Mouse (Mus musculus) left cerebral cortex, postnatal 14 days (tissue): ENCODE results near the gene Dnal1. TPM values are rescaled to one million over a fixed set of nuclear protein-coding genes. Genes with fewer than 3 reads are reported as not detected.

Experiments
- DNase-seq, 2 experiments: peaks; one replicate each; pipeline ENCODE4 v3.0.0; 2021 to 2022; ENCODE audit warnings: low spot score in 2 of 2, mixed read lengths in 1 of 2
- intact Hi-C: fragments of 180-260 bp; cut with DNase I; formaldehyde crosslinking; loops from one replicate; pipeline ENCODE4 v1.15.1; 2025
- total RNA-seq, 2 experiments: library from RNA; stranded (reverse); gene quantifications; 2 replicates each; pipeline ENCODE4 v1.2.3; 2021

Dnal1 gene
- total RNA-seq, 2 experiments from 2014 or later = 102 to 106 TPM

DNA sequence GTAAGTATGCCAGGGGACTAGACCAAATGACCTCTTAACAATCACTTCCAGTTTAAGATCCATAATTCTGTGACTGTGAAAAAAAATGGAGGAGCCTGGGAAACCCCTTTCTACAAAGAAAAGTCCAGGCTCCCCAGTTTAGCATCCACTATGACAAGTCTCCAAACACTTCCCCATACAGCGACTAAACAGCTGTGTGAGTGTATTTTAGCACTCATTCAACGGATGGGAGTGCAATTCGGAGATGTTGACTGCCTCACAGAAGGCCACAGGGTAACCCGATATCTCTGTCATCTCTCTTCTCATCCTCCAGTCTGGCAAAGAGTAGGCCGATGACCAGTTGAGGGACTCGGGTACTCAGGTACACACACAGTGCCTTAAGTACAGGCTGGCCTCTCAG, 81.0 kb downstream of the Dnal1 start:
- intact Hi-C loops = no loop called here
- DNase-seq = no peak

Other genes starting within 250 kb of the Dnal1 start
- gene Numb, start 192.4 kb upstream of the Dnal1 start, total RNA-seq = 10 to 100 TPM; 53.9 to 65.2 TPM
- 10 to 100 TPM; 15.5 to 17.8 TPM for gene Riox1, start 163.8 kb upstream of the Dnal1 start, total RNA-seq
- under 1 TPM; 0.11 to 0.15 TPM for gene Heatr4, start 129.5 kb upstream of the Dnal1 start, total RNA-seq
- gene Acot2, start 126.5 kb upstream of the Dnal1 start, total RNA-seq = 10 to 100 TPM in 1 of 2 experiments, 1 to 10 TPM in 1; 8.9 to 10.5 TPM
- 10 to 100 TPM; 10.4 to 17.0 TPM for gene Acot1, start 104.9 kb upstream of the Dnal1 start, total RNA-seq
- 1 to 10 TPM; 2.5 to 2.9 TPM for gene Acot4, start 76.0 kb upstream of the Dnal1 start, total RNA-seq
- not detected for gene Gm49366, start 75.4 kb upstream of the Dnal1 start, total RNA-seq
- 1 to 10 TPM; 2.1 to 2.3 TPM for gene Acot3, start 62.2 kb upstream of the Dnal1 start, total RNA-seq
- gene Acot5, start 45.0 kb upstream of the Dnal1 start, total RNA-seq = 1 to 10 TPM; 5.1 to 5.3 TPM
- 1 to 10 TPM; 3.1 to 3.2 TPM for gene Acot6, start 13.7 kb upstream of the Dnal1 start, total RNA-seq
- 1 to 10 TPM; 5.8 to 6.8 TPM for gene Pnma1, start 34.1 kb downstream of the Dnal1 start, total RNA-seq
- gene Elmsan1, start 104.5 kb downstream of the Dnal1 start, total RNA-seq = 10 to 100 TPM; 12.6 to 18.6 TPM
- 10 to 100 TPM; 32.3 to 35.2 TPM for gene Ptgr2, start 170.9 kb downstream of the Dnal1 start, total RNA-seq
- 10 to 100 TPM; 35.4 to 35.8 TPM for gene Zfp410, start 202.5 kb downstream of the Dnal1 start, total RNA-seq
- gene Coq6, start 247.3 kb downstream of the Dnal1 start, total RNA-seq = 10 to 100 TPM; 22.7 to 23.8 TPM
- 10 to 100 TPM; 11.8 to 12.4 TPM for gene Fam161b, start 247.5 kb downstream of the Dnal1 start, total RNA-seq